Mouse (Mus musculus): ENCODE data around the gene Fam71e1. TPM values are rescaled to one million over a fixed set of nuclear protein-coding genes. Genes with fewer than 3 reads are reported as not detected.

The Fam71e1 gene
- total and polyA plus RNA-seq, 3 experiments, result 1.2 to 2.0 TPM; not detected in 1

GRCm38 (mm10) chr7:44490281-44490680 lies 6.1 kb upstream of the Fam71e1 start:
- Histone ChIP-seq H3K36me3 (ENCODE audit: control insufficient read depth in 1 of 2, insufficient read depth in 2 of 2, low read length in 2 of 2) (peaks cover 0 to 2% of the 10 kb centered on the region in 2 experiments; a peak in 3 of 4 replicates), H3K9me3 (replicated peaks; ENCODE audit: insufficient read depth, low read length) (no peaks in the 10 kb centered on the region), H3K79me2 (ENCODE audit: control insufficient read depth, insufficient read depth, low read length, poor library complexity) (peaks cover 8% of the 10 kb centered on the region), H3K27me3 (ENCODE audit: control insufficient read depth in 1 of 2, insufficient read depth in 2 of 2, low read length in 2 of 2) (no peaks in the 10 kb centered on the region), H3K9ac (ENCODE audit: control insufficient read depth, low read depth, low read length, poor library complexity, severe bottlenecking) (no peak overlapping the region), H3K4me1 (ENCODE audit: control insufficient read depth in 1 of 2, insufficient read depth in 2 of 2, low read length in 2 of 2) (peaks cover 0 to 5% of the 10 kb centered on the region in 2 experiments; a peak in 2 of 4 replicates), H3K4me3 (ENCODE audit: control insufficient read depth in 1 of 2, insufficient read depth in 1 of 2, low read depth in 2 of 2, low read length in 2 of 2) (no peak overlapping the region), H3K27ac (ENCODE audit: control insufficient read depth, low read depth, low read length) (no peak overlapping the region)
- no peak for DNase-seq (ENCODE audit: low read depth, low spot score)
- TF ChIP-seq ZMIZ1 (IDR thresholded peaks at IDR 0.05; ENCODE audit: low read depth, low read length) (no peak), NELFE (IDR thresholded peaks at IDR 0.05; ENCODE audit: low read depth, low read length) (no peak), TCF12 (IDR thresholded peaks at IDR 0.05; ENCODE audit: low read depth, low read length) (no peak), JUND (IDR thresholded peaks at IDR 0.05; ENCODE audit: low read depth, low read length) (no peak), CHD2 (IDR thresholded peaks at IDR 0.05; ENCODE audit: low read length) (no peak)

GRCm38 (mm10) chr7:44491391-44491790 lies 5.0 kb upstream of the Fam71e1 start:
- Histone ChIP-seq H3K79me2 (ENCODE audit: control insufficient read depth, insufficient read depth, low read length, poor library complexity) (peaks cover 15% of the 10 kb centered on the region), H3K36me3 (ENCODE audit: control insufficient read depth in 1 of 2, insufficient read depth in 2 of 2, low read length in 2 of 2) (peaks cover 0 to 4% of the 10 kb centered on the region in 2 experiments; a peak in 3 of 4 replicates), H3K9me3 (replicated peaks; ENCODE audit: insufficient read depth, low read length) (no peaks in the 10 kb centered on the region), H3K4me3 (ENCODE audit: control insufficient read depth in 1 of 2, insufficient read depth in 1 of 2, low read depth in 2 of 2, low read length in 2 of 2) (no peak overlapping the region), H3K9ac (ENCODE audit: control insufficient read depth, low read depth, low read length, poor library complexity, severe bottlenecking) (no peak overlapping the region), H3K27me3 (ENCODE audit: control insufficient read depth in 1 of 2, insufficient read depth in 2 of 2, low read length in 2 of 2) (no peaks in the 10 kb centered on the region), H3K4me1 (ENCODE audit: control insufficient read depth in 1 of 2, insufficient read depth in 2 of 2, low read length in 2 of 2) (peaks cover 0 to 10% of the 10 kb centered on the region in 2 experiments; a peak in 2 of 4 replicates), H3K27ac (ENCODE audit: control insufficient read depth, low read depth, low read length) (no peak overlapping the region)
- DNase-seq (ENCODE audit: low read depth, low spot score), result no peak
- no peak for TF ChIP-seq MEF2A (IDR thresholded peaks at IDR 0.05; ENCODE audit: extremely low read depth, insufficient replicate concordance, low read depth, low read length, poor library complexity, severe bottlenecking)
- TF ChIP-seq ZMIZ1 (IDR thresholded peaks at IDR 0.05; ENCODE audit: low read depth, low read length), result no peak
- TF ChIP-seq ELF1 (IDR thresholded peaks at IDR 0.05; ENCODE audit: low read depth, low read length), result no peak
- no peak for TF ChIP-seq UBTF (IDR thresholded peaks at IDR 0.05; ENCODE audit: borderline replicate concordance, insufficient read depth, low read depth, low read length)
- TF ChIP-seq ETS1 (IDR thresholded peaks at IDR 0.05; ENCODE audit: low read depth, low read length), result no peak
- no peak for TF ChIP-seq ZC3H11A (IDR thresholded peaks at IDR 0.05; ENCODE audit: low read depth, low read length)
- TF ChIP-seq POLR2AphosphoS2 (IDR thresholded peaks at IDR 0.05; ENCODE audit: low read length), result no peak
- TF ChIP-seq KAT2A (conservative IDR thresholded peaks at IDR 0.05; ENCODE audit: low read depth, low read length), result no peak
- no peak for TF ChIP-seq POLR2AphosphoS5 (IDR thresholded peaks at IDR 0.05; ENCODE audit: borderline replicate concordance, low read depth, low read length)
- no peak for TF ChIP-seq MAFK (IDR thresholded peaks at IDR 0.05; ENCODE audit: borderline replicate concordance, low read depth, low read length)
- TF ChIP-seq RCOR1 (IDR thresholded peaks at IDR 0.05; ENCODE audit: low read depth, low read length), result no peak
- TF ChIP-seq BHLHE40 (IDR thresholded peaks at IDR 0.05; ENCODE audit: borderline replicate concordance, low read depth, low read length), result no peak
- TF ChIP-seq SMC3 (IDR thresholded peaks at IDR 0.05; ENCODE audit: low read depth, low read length), result no peak
- TF ChIP-seq MAX (IDR thresholded peaks at IDR 0.05; ENCODE audit: low read length), result no peak
- TF ChIP-seq USF1 (IDR thresholded peaks at IDR 0.05; ENCODE audit: low read depth, low read length), result no peak
- no peak for TF ChIP-seq SIN3A (IDR thresholded peaks at IDR 0.05; ENCODE audit: low read length)
